Mouse (Mus musculus): ENCODE results near the gene Upk1b.
A peak's percentile ranks its signal among the peaks of the same experiment; 100 is the strongest.

Upk1b gene

GRCm38 (mm10) chr16:38761972-38762371 is 38.2 kb downstream of the Upk1b start:
- no peak for DNase-seq (ENCODE audit: low spot score)

GRCm38 (mm10) chr16:38760834-38761375 is 39.2 kb downstream of the Upk1b start:
- DNase-seq (ENCODE audit: low spot score) = peak; percentile 4

DNA sequence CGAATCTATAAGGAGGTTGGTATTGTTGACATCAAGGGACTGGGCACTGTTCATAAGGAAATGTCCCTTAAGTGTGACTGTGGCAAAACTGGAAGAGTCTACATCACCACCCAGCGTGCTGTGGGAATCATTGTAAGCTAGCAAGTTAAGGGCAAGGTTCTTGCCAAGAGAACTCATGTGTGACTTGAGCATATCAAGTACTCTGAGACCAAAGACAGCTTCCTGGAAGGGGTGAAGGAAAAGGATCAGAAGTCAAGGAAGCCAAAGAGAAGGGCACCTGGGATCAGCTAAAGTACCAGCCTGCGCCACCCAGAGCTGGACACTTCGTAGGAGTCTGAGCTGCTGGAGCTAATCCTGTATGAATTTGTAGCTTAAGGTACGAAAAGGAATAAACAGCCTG is 39.9 kb downstream of the Upk1b start:
- no peak for DNase-seq (ENCODE audit: low spot score)

DNA sequence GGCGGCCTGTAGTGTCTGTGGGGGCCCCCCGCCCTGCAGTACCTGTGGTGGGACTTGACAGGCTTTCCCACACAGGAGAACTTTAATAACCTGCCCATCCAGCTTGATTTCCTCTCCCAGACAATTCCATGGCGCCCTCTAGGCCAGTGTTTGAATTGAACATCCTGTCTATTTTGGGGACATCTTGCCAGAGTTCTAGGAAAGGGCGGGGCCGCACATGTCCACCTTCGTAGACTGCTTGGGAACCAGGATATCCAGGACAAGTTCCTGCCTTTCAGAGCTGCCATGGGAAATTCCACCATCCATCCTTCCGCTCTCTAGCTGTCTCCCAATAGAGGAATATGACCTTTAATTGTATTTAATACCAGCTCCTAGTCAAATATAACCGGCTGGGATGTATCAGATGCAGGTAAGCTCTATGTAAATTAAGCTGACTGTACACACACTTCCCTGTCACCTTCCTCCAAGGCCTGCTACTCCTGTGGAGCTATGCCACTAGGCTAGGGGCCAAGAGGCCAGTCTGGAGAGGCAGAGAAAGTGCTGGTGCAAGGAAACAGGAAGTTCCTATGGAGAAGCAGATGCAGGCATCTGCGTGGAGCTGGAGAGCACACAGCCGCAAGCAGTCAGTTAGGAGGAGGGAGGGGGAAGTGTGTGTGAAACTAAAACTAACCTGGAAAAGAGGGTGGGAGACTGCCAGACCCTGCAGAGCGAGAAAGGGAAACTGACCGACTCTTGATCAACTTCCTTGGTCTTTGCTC is 41.8 kb downstream of the Upk1b start:
- no peak for DNase-seq (ENCODE audit: low spot score)

DNA sequence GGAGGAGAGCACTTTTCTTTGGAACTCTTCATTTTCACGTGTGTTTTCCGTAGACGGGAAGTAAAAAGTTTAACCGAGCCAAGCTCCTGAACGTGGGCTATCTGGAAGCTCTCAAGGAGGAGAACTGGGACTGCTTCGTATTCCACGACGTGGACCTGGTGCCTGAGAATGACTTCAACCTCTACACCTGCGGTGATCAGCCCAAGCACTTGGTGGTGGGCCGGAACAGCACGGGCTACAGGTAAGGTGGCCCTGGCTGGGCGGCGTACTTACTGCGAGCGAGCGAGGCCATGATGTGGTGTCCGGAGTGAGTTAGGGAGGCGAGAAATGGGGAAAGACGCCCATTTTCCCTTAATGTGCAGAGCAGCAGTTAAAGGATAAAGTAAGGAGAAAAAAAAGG is 42.5 kb downstream of the Upk1b start:
- DNase-seq (ENCODE audit: low spot score) = no peak

GRCm38 (mm10) chr16:38756572-38756971 is 43.6 kb downstream of the Upk1b start:
- DNase-seq (ENCODE audit: low spot score) = no peak

DNA sequence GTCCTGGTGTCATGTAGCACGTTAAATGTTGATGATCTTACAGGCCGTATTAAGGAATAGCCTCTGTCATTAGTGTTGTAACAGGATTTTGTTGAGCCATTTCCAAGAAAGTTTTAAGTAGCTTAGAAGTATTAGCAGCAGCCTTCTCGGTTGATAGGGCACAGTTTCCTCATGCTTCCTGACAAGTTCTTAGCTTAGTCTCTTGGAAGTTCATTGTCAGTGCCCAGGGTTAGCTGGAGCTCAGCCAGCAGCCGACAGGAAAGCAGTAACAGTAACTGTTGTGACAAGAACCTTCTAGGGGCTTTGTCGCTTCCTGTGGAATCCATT is 44.0 kb downstream of the Upk1b start:
- DNase-seq (ENCODE audit: low spot score) = no peak

GRCm38 (mm10) chr16:38755452-38756176 is 44.5 kb downstream of the Upk1b start:
- no peak for DNase-seq (ENCODE audit: low spot score)

DNA sequence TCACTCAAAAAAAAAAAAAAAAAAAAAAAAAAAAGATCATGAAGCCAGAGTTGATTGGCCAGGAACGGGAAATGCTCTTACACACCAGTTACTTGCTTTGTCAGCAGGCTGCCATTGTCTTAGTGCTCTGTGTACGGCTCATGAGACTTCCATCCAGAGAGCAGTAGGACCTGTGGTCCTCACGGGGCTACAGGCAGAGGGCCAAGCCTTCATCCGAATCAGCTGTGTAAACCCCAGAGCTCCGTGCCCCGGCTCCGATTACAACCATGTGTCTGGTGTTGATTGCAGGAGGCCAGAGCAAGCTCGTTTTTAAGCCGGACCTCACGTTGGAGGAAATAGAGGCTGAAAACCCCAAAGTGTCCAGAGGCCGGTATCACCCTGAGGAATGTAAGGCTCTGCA is 46.5 kb downstream of the Upk1b start:
- no peak for DNase-seq (ENCODE audit: low spot score)

- DNase-seq (ENCODE audit: low spot score) = no peak
Measured at GRCm38 (mm10) chr16:38750803-38751202, 49.3 kb downstream of the Upk1b start.

DNA sequence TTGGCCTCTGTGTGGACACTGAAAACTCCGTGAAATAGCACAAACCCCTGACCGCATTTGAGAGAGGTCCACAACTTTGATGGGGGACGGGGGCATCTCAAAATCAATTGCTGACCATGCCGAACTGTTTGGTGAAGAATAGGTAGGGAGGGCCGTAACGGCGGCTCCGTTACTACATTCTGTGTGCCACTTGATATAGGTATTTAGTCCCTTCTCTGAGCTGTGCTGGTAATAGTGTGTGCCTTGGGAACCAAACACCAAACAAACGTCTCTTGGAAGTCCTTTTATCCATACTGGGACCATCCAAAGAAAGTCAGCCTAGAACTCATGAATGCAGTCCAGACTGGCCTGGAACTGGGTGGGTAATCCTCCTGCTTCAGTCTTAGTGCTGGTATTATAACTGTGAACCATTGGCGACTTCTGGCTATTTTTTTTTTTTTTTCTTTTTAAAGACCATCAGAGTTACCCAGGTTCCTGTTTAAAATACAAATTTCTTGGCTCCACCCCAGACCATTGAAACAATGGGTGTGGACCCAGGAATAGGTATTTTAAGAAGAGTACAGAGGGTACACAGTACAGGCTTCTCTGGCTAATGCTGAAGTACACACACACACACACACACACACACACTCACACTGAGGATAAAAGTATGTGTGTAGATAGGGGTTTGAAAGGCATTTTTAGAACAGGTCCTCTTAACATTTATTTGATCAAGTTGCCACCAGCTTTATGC is 56.0 kb downstream of the Upk1b start:
- DNase-seq (ENCODE audit: low spot score) = no peak

- DNase-seq (ENCODE audit: low spot score) = peak; percentile 24
Measured at GRCm38 (mm10) chr16:38742659-38743131, 57.4 kb downstream of the Upk1b start.

GRCm38 (mm10) chr16:38742113-38742658 is 57.9 kb downstream of the Upk1b start, which contains the start of gene B4galt4:
Gene B4galt4, plus strand, starts transcription at chr16:38742264.
- DNase-seq (ENCODE audit: low spot score) = peak; percentile 25

GRCm38 (mm10) chr16:38741204-38741903 is 58.8 kb downstream of the Upk1b start:
- DNase-seq (ENCODE audit: low spot score) = no peak

GRCm38 (mm10) chr16:38730921-38731320 is 69.2 kb downstream of the Upk1b start:
- DNase-seq (ENCODE audit: low spot score) = no peak

- peak; percentile 23 for DNase-seq (ENCODE audit: low spot score)
Measured at GRCm38 (mm10) chr16:38729610-38730288, 70.4 kb downstream of the Upk1b start.

- DNase-seq (ENCODE audit: low spot score) = no peak
Measured at GRCm38 (mm10) chr16:38729139-38729538, 71.0 kb downstream of the Upk1b start.

GRCm38 (mm10) chr16:38728576-38729132 is 71.5 kb downstream of the Upk1b start:
- DNase-seq (ENCODE audit: low spot score) = no peak

- no peak for DNase-seq (ENCODE audit: low spot score)
Measured at GRCm38 (mm10) chr16:38724974-38725373, 75.2 kb downstream of the Upk1b start.

GRCm38 (mm10) chr16:38724256-38724655 is 75.9 kb downstream of the Upk1b start:
- DNase-seq (ENCODE audit: low spot score) = no peak

All from T-cell, adult 2 months (primary cell).